Mouse (Mus musculus) activated CD4-positive, CD25-positive, alpha-beta regulatory T cell, adult 4 months (primary cell): Measurements from ENCODE around the gene Gm17402. TPM values are rescaled to one million over a fixed set of nuclear protein-coding genes. Genes with fewer than 3 reads are reported as not detected.

Source experiments
- polyA plus RNA-seq, 2 experiments: library from polyadenylated mRNA; unstranded; fragments of 100-300 nt; shearing (Covaris generic); gene quantifications; one replicate each; pipeline ENCODE4 v1.2.1; 2017

Gm17402 gene
- polyA plus RNA-seq, 2 experiments from 2014 or later, result not detected

Other genes starting within 250 kb of the Gm17402 start
- gene Mlf1, start 1.1 kb downstream of the Gm17402 start, polyA plus RNA-seq, result 1 to 10 TPM; 2.0 to 2.7 TPM
- gene Gfm1, start 54.9 kb upstream of the Gm17402 start, polyA plus RNA-seq, result 10 to 100 TPM; 36.4 to 47.3 TPM
- 100 to 1,000 TPM in 1 of 2 experiments, 10 to 100 TPM in 1; 79.7 to 111 TPM for gene Lxn, start 88.8 kb upstream of the Gm17402 start, polyA plus RNA-seq
- under 1 TPM in 1 of 2 experiments, not detected in 1; 0.33 TPM for gene Rarres1, start 140.4 kb upstream of the Gm17402 start, polyA plus RNA-seq
- gene Mfsd1, start 207.6 kb upstream of the Gm17402 start, polyA plus RNA-seq, result 10 to 100 TPM; 42.1 to 49.2 TPM